Mouse (Mus musculus) cerebellum, postnatal 10 days (tissue): Measurements from ENCODE around the gene Fnbp1.

ENCODE experiments used
- DNase-seq, 2 experiments: peaks; one replicate each; pipeline ENCODE4 v3.0.0; 2021; ENCODE audit warnings: mixed read lengths in 2 of 2

Gene Fnbp1

DNA sequence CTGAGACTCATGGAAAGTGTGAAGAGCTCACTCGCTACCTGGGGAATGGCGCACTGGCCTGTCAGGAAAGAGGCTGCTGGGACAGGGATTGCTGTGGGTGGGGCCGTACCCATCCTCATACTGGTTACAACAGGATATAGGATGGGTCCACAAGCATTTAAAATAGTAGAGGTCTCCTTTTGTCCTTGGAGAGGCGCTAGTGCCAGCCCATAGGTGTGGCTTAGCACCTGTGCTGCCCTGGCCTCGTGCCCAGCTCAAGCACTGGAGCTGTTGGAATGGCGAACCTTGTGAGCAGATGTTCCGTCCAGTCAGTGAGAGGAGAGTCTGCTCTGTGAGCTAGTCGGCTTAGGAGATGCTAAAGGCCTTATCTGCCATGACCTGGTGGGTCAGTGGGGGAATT, 122.8 kb downstream of the Fnbp1 start:
- peak; percentile 71 to 74 for DNase-seq

DNA sequence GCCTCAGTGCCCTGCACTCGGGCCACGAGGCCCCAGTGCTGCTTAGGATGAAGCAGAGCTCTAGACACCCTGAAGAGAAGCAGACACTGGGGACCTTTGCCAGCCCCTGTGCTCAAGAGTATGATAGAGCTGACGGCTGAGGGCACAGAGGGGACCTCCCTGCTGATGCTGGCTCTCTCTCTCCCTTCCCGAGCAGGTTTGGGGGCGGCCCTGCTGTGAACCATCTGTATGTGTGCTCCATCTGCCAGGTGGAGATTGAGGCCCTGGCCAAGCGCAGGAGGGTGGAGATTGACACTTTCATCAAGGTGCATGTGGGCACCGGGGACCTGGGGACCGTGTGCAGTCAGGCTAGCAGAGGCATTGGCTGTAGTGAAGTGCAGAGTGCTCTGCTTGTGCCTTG, 123.3 kb downstream of the Fnbp1 start:
- DNase-seq: peak; percentile 86 to 91

DNA sequence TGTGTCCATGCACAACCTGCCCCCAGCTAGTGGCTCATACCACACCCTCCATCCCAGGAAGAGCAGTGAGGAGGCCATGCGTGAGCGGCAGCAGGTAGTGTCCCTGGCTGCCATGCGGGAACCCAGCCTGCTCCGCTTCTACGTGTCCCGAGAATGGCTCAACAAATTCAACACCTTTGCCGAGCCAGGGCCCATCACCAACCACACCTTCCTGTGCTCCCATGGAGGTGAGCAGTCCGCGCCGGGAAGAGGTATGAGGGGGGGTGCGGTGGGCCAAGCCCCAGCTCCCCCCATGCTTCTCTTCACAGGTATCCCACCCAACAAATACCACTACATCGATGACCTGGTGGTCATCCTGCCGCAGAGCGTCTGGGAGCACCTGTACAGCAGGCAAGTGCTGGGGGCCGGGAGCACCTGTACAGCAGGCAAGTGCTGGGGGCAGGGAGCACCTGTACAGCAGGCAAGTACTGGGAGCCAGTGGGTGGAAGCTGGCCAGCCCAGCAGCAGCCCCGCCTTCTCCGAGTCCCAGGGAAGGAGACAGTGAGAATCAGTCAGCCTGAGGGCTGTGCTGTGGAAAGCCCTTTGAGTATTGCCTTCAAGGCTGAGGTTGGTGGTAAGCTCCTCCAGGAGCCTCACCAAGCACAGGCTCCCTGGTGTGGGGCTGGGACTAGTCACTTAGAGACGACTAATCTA, 124.0 kb downstream of the Fnbp1 start:
- DNase-seq: peak; percentile 48 to 53

DNA sequence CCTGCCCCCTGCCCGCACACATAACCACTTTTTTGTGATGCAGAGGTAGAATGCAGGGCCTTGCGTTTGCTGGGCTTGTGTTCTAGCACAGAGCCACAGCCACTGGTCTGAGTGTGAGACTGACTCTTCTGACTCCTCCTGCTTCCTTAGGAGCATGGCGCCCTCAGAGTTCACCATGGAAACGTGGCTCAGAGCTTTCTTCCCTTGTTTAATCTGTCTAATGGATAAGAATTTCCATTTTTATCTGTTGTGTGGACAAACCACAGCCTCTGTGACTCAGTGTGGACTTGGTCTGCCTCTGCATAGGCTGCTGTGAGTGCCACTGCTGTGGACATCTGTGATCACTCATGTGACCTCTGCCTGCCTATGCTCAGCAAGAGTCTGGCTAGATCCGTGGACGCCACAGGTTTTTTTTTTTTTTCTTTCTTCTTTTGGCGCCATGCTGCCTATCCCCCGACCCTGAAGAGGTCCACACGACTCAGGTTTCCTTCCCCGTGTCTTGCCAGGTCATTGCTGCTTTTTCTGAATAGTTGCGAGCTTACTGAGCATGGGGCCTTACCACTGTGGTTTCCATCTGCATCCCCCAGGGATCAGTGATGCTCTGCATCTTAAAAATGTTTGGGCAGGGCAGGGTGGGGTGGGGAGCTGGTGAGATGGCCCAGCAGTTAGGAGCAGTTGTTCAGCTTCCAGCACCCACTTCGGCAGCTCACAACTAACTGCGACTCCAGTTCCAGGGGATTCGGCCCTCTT, 128.3 kb downstream of the Fnbp1 start:
- no peak for DNase-seq

DNA sequence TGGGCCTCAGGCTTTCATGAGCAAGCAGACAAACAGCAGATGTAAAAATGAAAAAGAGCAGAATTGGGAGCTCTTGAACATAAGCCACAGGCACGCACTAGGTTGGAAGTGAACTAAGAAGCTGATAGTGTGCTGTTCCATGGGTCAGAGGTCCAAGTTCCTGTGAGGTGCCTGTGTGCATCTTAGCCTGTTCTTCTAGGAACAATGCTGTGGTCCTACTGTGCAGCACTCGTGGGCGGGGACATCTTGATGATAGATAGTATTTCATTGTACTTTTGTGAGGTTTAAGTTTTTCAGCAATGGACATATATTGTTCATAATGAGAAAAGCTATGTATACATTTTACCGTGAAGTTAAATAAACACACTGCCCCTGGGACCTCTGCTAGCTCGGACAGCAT, 134.6 kb downstream of the Fnbp1 start:
- no peak for DNase-seq

DNA sequence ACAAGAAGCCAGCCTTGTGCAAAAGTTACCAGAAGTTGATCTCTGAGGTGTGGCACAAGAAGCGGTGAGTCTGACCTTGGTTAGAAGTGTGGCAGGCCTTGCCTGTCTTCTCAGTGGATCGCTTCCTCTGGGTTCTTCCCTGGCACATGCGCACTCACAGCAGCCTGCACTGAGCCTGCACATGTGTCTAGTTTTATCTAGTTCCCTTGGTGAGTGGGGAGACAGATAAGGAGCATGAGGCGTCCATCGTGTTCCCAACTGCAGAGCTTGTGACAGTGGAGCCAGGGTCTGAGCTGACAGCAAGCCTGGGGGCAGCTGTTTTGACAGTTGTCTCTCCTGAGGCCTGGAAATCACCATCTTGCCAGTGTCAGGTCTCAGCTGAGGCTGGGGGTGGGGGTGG, 135.4 kb downstream of the Fnbp1 start:
- DNase-seq: no peak

DNA sequence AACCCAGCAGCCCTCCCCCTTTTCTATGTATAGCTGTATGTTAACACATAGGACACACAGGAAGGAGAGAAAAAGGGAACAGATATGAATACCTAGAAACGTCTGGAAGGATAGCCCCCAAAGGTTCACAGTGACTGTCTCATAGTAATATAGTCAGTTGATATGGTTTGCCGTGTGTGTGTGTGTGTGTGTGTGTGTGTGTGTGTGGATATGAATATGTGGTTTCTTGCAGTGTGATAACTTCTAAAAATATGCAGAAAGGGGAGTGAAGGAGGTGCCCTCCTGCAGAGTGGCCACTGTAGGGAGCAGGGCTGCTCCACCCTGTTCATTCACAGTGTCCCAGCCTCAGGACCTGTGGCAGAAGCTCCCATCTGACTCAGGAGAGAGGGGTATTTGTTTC, 136.4 kb downstream of the Fnbp1 start:
- DNase-seq: no peak

DNA sequence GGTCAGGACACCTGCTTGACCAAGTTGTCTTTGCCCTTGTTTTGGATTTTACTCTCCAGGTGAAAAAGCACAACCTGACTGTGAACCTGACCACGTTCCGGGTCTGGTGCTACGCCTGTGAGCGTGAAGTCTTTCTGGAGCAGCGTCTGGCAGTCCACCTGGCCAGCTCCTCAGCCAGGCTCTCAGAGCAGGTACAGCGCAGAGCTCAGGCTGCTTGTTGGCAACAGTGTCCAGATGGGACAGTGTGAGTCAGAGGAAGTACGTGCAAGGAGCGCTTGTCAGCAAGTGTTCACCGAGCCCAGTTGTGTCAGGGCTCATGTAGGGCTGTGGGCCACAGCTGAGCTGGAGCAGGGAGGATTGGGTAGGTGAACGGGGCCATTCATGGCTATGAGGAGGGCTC, 139.0 kb downstream of the Fnbp1 start:
- DNase-seq: no peak

DNA sequence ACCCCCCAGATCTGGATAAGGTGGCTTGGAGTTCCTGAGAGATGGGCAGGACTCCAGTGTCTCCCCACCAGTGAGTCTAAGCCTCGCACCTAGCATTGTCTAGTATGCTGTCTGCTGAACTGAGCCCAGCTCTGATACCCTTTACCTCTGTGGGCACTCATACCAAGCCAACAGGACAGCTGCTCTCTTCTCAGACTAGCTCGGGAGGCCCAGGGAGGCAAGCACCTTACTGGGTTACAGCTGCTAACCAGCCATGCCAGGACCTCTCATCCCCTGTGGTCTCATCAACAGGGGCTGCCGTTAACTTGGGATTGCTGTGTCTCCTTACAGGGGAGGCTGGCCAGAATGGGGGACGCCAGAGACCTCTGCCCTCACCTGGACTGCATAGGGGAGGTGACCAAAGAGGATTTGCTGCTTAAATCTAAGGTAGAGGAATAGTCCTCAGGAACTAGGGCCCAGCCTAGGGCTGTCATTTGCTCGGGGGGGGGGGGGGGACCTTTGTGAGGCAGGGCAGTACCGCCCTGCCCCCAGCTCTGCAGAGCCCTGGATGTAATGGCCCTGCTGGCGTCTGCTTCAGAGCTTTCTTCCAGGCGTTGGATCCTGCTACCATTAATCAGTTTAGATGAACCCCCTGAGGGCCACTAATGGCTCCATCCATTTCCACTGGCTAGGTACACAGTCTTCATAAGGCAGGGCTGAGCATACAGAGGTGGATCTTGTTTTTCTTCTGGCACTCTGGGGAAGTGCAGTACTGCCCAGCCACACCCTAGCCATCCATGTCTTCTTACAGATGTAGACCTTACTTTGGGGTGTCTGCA, 143.2 kb downstream of the Fnbp1 start:
- no peak for DNase-seq

DNA sequence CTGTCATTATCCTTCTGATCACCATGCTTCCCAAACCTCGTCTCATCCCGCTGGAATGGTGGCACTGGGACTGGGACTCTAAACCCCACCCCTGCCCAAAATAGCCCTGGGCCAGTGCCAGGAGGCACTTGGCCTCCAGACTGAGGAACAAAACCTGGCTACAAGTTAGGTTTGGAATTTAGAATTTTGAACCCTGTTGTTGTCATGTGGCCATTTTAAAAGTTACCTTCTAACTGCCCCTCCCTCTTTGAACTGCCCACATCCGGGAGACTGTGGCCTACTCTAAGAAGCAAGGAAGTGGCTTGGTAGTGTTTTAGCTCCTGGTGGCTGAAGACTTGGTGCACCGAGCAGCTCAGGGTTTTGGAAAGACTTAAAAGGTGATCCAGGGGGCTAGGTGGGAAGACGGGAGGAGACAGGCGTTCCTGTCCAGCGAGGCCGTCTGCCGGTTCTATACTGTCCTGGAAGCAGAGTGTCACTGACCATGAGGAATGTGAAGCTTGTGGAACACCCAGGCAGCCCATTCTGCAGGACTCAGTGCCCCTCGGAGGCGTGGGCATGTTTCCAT, 146.3 kb downstream of the Fnbp1 start:
- DNase-seq: peak; percentile 40 to 54

DNA sequence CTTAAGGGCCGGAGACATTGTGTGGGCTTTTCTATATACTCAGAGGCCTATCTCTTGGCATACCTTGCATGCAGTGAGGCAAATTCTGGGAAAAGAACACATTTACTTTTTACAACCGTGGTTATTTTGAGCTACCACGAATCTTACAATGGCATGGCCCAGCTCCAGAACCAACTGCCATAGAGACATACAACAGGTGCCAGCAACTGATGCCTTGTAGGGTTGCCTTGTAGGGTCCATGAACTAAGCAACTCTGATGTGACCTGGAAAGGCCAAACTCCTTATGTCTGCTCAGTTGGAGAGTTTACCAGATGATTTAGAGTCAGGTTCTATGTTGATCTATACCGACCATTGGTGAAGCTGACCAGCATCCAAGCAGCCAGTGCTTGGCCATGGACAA, 147.0 kb downstream of the Fnbp1 start:
- no peak for DNase-seq

DNA sequence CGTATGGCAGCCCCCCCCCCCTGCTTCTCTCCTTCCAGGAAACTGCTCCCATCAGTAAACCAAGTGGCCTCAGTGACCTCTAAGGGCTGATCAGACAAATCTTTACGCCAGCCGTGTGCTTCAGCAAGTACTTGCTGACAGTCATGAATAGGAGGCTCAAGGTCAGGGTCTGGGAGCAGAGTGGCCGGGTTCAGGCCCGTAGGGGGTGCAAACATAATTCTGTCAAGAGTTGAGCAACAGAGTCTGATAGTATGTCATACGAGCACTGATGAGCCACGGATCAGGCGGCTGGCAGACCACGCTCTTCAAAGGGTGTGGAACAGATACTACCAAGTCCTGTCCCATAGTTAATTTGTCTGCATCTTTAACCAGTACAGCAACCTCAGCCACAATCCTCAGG, 151.6 kb downstream of the Fnbp1 start:
- DNase-seq: no peak

DNA sequence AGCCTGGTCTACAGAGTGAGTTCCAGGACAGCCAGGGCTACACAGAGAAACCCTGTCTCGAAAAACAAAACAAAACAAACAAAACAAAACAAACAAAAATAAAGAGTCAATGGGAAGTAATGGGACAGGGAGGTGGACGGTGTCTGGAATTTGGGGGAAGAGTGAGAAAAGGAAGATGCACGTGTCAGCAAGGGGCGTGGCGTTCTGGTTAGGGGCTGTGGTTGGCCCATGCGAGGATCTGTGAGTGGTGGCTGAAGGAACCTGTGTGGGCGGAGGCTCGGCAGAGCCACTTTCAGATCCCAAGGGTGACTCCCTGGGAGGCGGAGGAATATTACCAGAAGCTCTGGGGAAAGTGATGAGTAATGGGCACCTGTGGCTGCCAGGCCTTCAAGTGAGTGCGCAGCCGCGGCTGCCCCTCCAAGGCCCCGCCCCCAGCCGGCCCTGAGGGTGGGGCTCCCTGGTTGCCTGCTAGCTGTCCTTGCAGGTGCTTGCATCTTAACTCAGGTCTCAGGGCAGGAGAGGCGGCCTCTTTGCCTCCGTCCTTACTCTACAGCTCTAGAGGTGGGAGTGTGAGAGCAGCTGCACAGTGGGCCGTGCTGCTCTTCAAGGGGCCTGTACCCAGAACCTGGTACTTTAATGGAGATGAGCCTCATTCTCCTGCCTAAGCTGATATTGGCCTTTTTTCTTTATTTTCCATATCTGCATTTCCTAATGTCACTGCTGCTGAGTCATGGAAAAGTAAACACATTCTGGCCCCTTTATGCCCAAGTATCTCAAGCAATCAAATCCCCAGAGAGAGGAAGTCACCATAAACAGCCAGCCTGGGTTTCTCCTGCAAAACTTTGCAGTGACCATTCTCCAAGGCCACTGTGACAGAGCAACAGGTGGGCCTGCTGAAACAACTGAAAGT, 156.4 kb downstream of the Fnbp1 start:
- no peak for DNase-seq

DNA sequence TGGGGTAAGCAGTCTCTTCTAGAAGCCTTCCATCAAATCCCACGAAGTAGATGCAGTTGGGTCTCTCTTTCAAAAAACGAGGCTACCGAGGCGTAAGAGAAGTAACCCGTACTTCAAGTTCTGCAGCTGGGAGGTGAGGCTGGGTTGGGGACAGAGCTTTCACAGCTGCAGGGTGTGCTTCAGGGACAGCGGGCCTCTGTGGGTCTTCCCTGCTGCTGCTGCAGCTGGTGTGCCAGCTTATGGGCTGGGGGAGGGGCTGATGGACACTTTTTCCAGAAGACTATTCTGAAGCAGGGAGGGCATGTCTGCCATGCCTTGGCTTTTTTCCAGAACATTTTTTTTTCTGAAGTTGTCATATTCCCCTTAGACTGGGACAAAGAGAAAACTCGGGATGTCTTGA, 158.8 kb downstream of the Fnbp1 start:
- DNase-seq: peak; percentile 56 to 59

DNA sequence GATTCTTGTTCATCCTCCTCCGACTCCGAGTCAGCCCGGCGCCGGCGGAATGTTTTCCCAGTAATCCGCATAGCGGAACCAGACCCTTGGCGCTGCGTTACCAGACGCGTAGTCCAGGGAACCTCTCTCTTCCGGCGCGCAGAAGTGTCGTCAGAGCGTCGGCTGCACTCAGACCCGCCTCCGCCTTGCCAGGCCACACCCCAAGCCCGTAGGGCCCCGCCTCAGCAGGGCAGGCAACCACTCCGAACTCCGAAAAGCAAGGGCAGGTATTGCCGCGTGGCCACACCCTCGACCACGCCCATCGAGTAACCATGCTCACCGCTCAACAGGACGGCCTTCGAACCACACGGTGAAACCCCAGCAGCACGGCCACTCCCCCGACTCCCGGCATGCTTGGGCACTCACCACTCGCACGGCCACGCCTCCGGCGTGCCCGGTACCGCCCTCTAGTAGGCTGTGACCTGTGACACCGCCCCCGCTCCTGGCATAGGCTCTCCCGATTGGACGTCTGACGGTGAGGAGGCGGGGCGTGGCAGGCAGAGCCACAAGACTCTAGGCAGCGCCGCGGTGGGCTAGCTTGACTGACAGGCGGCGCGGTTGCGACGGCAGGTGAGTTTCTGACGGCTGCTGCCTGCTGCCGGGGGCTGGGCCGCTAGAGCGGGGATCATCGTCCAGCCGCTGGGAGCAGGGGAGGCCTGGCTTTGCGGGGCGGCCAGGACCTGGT, 159.9 kb downstream of the Fnbp1 start, which contains the start of the genes BC005624 and Usp20:
Gene BC005624, minus strand, starts transcription at position 412 of the 724 bp plus-strand sequence.
Gene Usp20, plus strand, starts transcription at position 490 of the 724 bp plus-strand sequence.
- peak; percentile 99 to 100 for DNase-seq
